Mouse (Mus musculus) limb, embryonic 10.5 days (tissue): ENCODE measurements around the gene Gdpd2. TPM values are rescaled to one million over a fixed set of nuclear protein-coding genes. Genes with fewer than 3 reads are reported as not detected.

Experiments used
- DNase-seq: peaks from one replicate; pipeline ENCODE4 v3.0.0-alpha.2; 2017; ENCODE audit warnings: low spot score
- H3K27ac ChIP-seq: fragments of 300-500 bp; sonication (generic); 2 replicates; pipeline ENCODE4 v1.5.1; 2016; ENCODE audit warnings: mild to moderate bottlenecking
- H3K27me3 ChIP-seq: fragments of 300-500 bp; sonication (generic); 2 replicates; pipeline ENCODE4 v1.6.1; 2016; ENCODE audit warnings: low read depth, mild to moderate bottlenecking; ENCODE audit not compliant: poor library complexity, severe bottlenecking
- H3K36me3 ChIP-seq: fragments of 300-500 bp; sonication (generic); 2 replicates; pipeline ENCODE4 v1.6.1; 2016; ENCODE audit warnings: mild to moderate bottlenecking, moderate library complexity
- H3K4me1 ChIP-seq: fragments of 300-500 bp; sonication (generic); 2 replicates; pipeline ENCODE4 v1.6.1; 2016
- H3K4me3 ChIP-seq: fragments of 300-500 bp; sonication (generic); 2 replicates; pipeline ENCODE4 v1.5.1; 2016; ENCODE audit warnings: mild to moderate bottlenecking, moderate library complexity
- H3K9me3 ChIP-seq: fragments of 300-500 bp; sonication (generic); replicated peaks from 2 replicates; pipeline ENCODE4 v1.6.1; 2016; ENCODE audit warnings: mild to moderate bottlenecking
- WGBS: fragments of 180-500 bp; shearing (Covaris S2); methylation state at CpG from one replicate; pipeline ENCODE4 v1.1.7; 2016; 5-methylcytosine and 5-hydroxymethylcytosine counted together
- polyA plus RNA-seq: library from polyadenylated mRNA; unstranded; fragments of >200 nt; fragmentation: Nextera tagmentation; extraction: Ambion mirVana; gene quantifications from 2 replicates; pipeline ENCODE4 v1.2.1, GENCODE M21; 2016

The Gdpd2 gene
- polyA plus RNA-seq, 1 experiment from 2014 or later: 1.5 TPM

DNA sequence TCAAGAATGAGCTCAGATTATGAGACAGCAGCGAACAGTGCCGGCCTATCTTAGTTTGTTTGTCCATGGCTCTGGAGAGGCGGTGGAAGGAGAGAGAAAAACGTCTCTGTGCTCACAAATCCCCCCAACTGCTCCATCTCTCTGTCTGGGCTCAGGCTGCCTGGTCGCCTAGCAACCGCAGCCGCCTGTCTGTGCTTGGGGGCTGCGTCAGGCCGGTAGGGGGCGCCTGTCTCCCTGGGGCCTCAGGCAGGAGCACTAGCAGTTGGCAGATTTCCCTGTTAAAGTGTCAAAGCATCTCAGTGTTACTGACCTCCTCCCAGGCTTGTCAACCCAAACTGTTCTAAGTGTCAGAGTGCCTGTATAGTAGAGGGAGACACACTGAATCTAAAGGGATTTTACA is 12.3 kb downstream of the Gdpd2 start:
- no peak overlapping the region for H3K4me3 ChIP-seq

GRCm38 (mm10) chrX:100765855-100766254 is 36.2 kb downstream of the Gdpd2 start:
- 84% methylated on average over 6 of the region's 6 CpGs for WGBS
- H3K4me3 ChIP-seq: no peak overlapping the region

More for the DNA sequence above, 12.3 kb downstream of the Gdpd2 start:
- Histone ChIP-seq H3K27ac (no peak overlapping the region), H3K9me3 (no peaks in the 10 kb centered on the region), H3K4me1 (no peaks in the 10 kb centered on the region), H3K27me3 (peaks cover 63% of the 10 kb centered on the region), H3K36me3 (no peaks in the 10 kb centered on the region)
- 14% methylated on average over 10 of the region's 10 CpGs for WGBS
- DNase-seq: peak; percentile 65

DNA sequence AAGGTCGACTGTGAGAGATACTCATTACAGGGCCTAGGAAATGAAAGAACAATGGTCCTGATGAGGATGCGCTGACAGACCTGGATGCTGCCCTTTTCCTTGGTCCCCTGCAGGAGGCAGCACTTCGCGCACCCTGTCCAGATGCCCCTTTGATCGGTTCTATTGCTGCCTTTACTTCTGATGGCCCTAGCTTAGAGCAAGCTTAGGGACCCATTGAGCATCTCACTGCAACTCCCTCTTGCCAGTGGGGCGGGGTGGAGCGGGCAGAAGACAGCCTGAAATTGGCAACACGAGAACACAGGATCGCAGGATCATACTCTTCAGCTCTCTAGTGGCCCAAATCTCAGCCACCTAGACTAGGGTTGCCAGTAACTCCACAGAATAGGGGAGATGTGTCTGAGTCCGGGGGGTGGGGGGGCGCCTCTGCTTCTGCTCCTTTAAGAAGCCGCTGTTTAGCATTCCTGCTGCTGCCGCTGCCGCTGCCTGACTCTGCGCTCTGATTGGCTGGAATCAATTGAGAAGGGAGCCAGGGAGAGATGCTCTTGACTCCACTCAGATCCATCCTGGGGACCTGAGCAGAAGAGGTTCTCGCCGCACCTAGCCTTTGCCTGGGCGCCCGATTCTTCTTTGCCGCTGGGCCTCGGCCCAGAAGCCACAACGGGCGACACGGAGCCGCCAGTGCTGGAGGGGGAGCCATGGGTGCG is 37.7 kb downstream of the Gdpd2 start, which contains the start of gene Dlg3:
Dlg3 (plus strand) TSS at position 542 of the 704 bp plus-strand sequence.
- Histone ChIP-seq H3K4me1 (peaks cover 6% of the 10 kb centered on the region; the same call in 1 of the 2 replicates), H3K9me3 (no peaks in the 10 kb centered on the region), H3K36me3 (no peaks in the 10 kb centered on the region), H3K27ac (no peak within 1 kb of the TSS), H3K27me3 (peaks cover 65% of the 10 kb centered on the region), H3K4me3 (peak within 1 kb of the TSS; percentile 60)
- 20% methylated on average over 24 of the region's 26 CpGs for WGBS
- peak; percentile 52 for DNase-seq

More at GRCm38 (mm10) chrX:100765855-100766254, 36.2 kb downstream of the Gdpd2 start:
- Histone ChIP-seq H3K27ac (no peak overlapping the region), H3K9me3 (no peaks in the 10 kb centered on the region), H3K36me3 (no peaks in the 10 kb centered on the region), H3K27me3 (peaks cover 50% of the 10 kb centered on the region), H3K4me1 (peaks cover 6% of the 10 kb centered on the region; the same call in 1 of the 2 replicates)
- DNase-seq: no peak

GRCm38 (mm10) chrX:100767885-100768626 is 38.4 kb downstream of the Gdpd2 start:
- Histone ChIP-seq H3K9me3 (no peaks in the 10 kb centered on the region), H3K27me3 (peaks cover 72% of the 10 kb centered on the region), H3K4me1 (peaks cover 6% of the 10 kb centered on the region; the same call in 1 of the 2 replicates), H3K4me3 (peak overlapping the region; percentile 60), H3K36me3 (no peaks in the 10 kb centered on the region), H3K27ac (no peak overlapping the region)
- no peak for DNase-seq
- 20% methylated on average over 36 of the region's 36 CpGs for WGBS

DNA sequence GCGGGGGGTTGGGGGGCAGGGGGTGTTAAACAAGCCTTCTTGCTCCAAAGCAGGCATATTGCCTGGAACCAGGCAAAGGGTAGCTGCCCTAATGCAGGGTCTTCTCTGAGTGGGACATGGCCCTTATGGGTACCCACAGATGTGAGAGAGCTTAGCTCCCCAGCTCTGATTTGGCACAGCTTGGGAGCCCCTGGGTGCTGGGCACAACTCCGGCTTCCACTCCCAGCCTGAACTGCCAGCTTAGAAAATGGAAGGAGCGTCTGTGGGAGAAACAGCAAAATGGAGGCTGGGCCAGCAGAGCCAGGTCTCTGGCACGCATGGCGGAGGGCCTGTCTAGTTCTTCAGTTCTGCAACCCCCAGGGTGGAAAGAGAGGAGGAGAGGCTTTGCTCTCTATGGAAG is 39.6 kb downstream of the Gdpd2 start:
- WGBS: 86% methylated on average over 5 of the region's 5 CpGs
- Histone ChIP-seq H3K9me3 (no peaks in the 10 kb centered on the region), H3K27me3 (peaks cover 79% of the 10 kb centered on the region)

DNA sequence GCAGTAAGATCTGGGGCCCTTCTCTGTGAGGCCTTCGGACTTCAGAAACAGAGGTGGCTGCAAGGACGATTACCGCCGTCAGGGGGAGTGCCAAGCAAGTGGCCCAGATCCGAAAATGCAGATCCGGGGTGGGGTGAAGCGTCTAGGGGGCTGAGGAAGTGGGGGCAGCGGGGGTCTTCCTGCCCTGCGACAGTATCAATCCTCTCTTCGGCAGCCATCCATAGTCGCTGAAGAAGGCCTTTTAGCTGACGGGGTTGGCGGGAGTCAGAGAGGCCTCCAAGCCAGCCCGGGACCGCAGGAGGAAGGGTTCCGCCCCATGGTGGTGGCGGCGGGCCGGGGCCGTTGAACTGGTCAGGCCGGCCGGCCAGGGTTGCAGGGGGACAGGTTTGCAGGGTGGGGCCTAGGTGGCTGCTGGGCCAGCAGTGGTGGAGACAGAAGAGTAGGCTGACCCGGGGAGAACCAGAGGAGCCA is 44.7 kb downstream of the Gdpd2 start:
- 6% methylated on average over 22 of the region's 23 CpGs for WGBS
- H3K27me3 ChIP-seq: peaks cover 89% of the 10 kb centered on the region
- no peaks in the 10 kb centered on the region for H3K9me3 ChIP-seq
- peak overlapping the region; percentile 83 for H3K27ac ChIP-seq
- peak; percentile 69 for DNase-seq
- no peaks in the 10 kb centered on the region for H3K36me3 ChIP-seq
- 0 out of 2 replicates have a peak, but pooled peaks cover 9% of the 10 kb centered on the region for H3K4me1 ChIP-seq
- H3K4me3 ChIP-seq: peak overlapping the region; percentile 53

More for the DNA sequence above, 39.6 kb downstream of the Gdpd2 start:
- no peak overlapping the region for H3K4me3 ChIP-seq
- H3K27ac ChIP-seq: no peak overlapping the region
- DNase-seq: no peak
- H3K36me3 ChIP-seq: no peaks in the 10 kb centered on the region
- peaks cover 6% of the 10 kb centered on the region; the same call in 1 of the 2 replicates for H3K4me1 ChIP-seq

- 0 out of 2 replicates have a peak, but pooled peaks cover 15% of the 10 kb centered on the region for H3K4me1 ChIP-seq
- DNase-seq: no peak
- peaks cover 88% of the 10 kb centered on the region for H3K27me3 ChIP-seq
- no peak overlapping the region for H3K27ac ChIP-seq
- H3K4me3 ChIP-seq: no peak overlapping the region
- WGBS: 89% methylated on average over 3 of the region's 3 CpGs
- no peaks in the 10 kb centered on the region for H3K36me3 ChIP-seq
- H3K9me3 ChIP-seq: no peaks in the 10 kb centered on the region
Observed at GRCm38 (mm10) chrX:100775405-100775804, 45.7 kb downstream of the Gdpd2 start.

DNA sequence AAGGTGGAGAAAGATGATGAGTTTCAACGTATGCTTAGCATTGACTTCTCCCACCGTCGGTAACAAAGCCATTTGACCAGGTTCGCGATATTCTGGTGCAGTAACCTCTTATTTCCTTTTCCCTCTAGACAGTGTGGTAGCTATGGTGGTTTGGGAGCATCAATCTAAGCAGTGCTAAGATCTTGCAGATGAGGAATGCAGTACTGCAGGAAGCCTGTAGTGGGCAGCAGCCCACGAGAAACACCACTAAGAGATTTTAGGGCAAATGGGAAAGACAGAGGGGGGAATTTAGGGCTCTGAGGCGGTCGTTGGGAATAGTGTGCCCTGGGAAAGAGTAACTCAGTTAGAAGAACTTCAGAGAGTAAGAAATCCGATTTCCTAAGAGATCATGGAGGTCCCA is 46.8 kb downstream of the Gdpd2 start:
- peak overlapping the region; percentile 95 for H3K27ac ChIP-seq
- peak; percentile 55 for DNase-seq

GRCm38 (mm10) chrX:100776985-100777654 is 47.4 kb downstream of the Gdpd2 start:
- H3K27ac ChIP-seq: peak overlapping the region; percentile 95
- peaks cover 3% of the 10 kb centered on the region; the same call in 1 of the 2 replicates for H3K36me3 ChIP-seq
- peaks cover 84% of the 10 kb centered on the region for H3K27me3 ChIP-seq
- H3K4me1 ChIP-seq: peaks cover 17% of the 10 kb centered on the region
- H3K4me3 ChIP-seq: peak overlapping the region; percentile 68
- 17% methylated on average over 35 of the region's 49 CpGs for WGBS
- H3K9me3 ChIP-seq: no peaks in the 10 kb centered on the region
- DNase-seq: peak; percentile 79

More for the DNA sequence above, 46.8 kb downstream of the Gdpd2 start:
- H3K27me3 ChIP-seq: peaks cover 89% of the 10 kb centered on the region
- peaks cover 3% of the 10 kb centered on the region; the same call in 1 of the 2 replicates for H3K36me3 ChIP-seq
- peak overlapping the region; percentile 68 for H3K4me3 ChIP-seq
- H3K4me1 ChIP-seq: peaks cover 15% of the 10 kb centered on the region; the same call in 1 of the 2 replicates
- H3K9me3 ChIP-seq: no peaks in the 10 kb centered on the region
- 14% methylated on average over 9 of the region's 9 CpGs for WGBS

DNA sequence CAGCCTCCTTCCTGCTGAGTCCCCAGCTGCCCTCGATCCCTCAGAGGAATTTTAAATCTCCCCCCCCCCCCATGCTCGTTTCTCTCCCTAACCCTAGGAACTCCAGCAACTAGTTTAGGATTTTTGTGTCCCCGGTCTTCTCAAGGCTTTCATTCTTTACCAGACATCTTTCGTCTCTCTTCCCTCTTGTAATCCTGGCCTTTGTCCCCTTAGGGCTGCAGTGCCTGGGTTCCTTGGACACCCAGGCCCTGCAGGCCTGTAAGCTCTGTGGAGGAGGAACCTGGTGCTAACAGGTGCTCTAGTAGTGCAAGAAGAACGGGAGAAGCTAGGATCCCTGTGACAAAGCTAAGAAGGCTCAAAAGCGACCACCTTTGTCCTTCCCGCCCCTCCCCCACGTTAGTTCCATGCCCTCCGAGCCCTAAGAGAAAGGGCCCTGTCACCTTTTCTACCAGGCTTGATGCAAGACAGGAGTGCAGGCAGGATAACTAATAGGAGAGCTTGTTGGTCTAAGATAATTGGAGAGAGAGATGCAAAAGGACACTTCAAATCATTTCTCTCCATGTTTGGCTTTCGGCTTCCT is 48.1 kb downstream of the Gdpd2 start:
- H3K27me3 ChIP-seq: peaks cover 81% of the 10 kb centered on the region
- H3K4me3 ChIP-seq: peak overlapping the region; percentile 68
- peaks cover 21% of the 10 kb centered on the region for H3K4me1 ChIP-seq
- H3K36me3 ChIP-seq: peaks cover 3% of the 10 kb centered on the region; the same call in 1 of the 2 replicates
- peak overlapping the region; percentile 95 for H3K27ac ChIP-seq
- 13% methylated on average over 10 of the region's 10 CpGs for WGBS
- H3K9me3 ChIP-seq: no peaks in the 10 kb centered on the region
- no peak for DNase-seq

- H3K9me3 ChIP-seq: no peaks in the 10 kb centered on the region
- peaks cover 3% of the 10 kb centered on the region; the same call in 1 of the 2 replicates for H3K36me3 ChIP-seq
- WGBS: 29% methylated on average over 5 of the region's 5 CpGs
- no peak for DNase-seq
- peak overlapping the region; percentile 68 for H3K4me3 ChIP-seq
- peak overlapping the region; percentile 95 for H3K27ac ChIP-seq
- H3K27me3 ChIP-seq: peaks cover 82% of the 10 kb centered on the region
- peaks cover 21% of the 10 kb centered on the region for H3K4me1 ChIP-seq
Observed at GRCm38 (mm10) chrX:100778397-100778796, 48.7 kb downstream of the Gdpd2 start.
